Mouse (Mus musculus): Measurements from ENCODE around the gene Igsf3. TPM values are rescaled to one million over a fixed set of nuclear protein-coding genes. Genes with fewer than 3 reads are reported as not detected.

The Igsf3 gene
- polyA plus RNA-seq, 3 experiments from 2014 or later = 0.53 to 1.6 (median 1.3) TPM

DNA sequence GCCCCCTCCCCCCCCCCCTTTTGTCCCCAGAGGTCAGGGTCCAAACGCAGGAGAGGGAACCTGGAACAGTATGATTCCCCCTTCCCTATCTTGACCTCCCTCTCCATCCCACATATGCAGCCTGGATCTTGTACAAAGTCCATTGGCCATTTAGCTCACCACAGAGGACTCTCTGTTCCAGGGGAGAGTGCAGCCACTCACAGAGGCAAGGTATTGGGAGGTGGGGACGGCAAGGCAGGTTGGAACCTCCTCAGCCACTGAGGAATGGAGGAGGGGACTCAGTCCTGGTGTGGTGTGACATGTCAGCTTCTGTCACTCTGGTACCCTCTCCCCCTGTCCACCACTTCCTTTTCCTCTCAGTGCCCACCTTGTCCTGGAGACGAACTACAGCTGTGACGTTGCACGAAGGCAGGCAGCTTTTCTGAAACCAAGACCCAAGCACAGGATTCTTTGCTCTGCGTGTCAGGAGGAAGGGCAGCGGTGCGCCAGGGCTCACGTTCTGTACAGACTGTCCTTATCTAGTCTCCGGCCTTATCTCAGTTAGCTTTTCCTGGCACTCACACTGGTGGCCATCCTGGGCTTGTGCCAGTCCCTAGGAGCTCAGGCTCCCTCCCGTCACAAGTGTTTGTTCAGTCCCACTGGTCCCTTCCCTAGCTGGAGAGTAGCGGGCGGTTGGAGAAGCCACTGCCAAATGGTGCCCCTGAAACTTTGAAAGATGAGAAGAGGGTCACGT lies 130.3 kb downstream of the Igsf3 start:
- no peak for ATAC-seq

DNA sequence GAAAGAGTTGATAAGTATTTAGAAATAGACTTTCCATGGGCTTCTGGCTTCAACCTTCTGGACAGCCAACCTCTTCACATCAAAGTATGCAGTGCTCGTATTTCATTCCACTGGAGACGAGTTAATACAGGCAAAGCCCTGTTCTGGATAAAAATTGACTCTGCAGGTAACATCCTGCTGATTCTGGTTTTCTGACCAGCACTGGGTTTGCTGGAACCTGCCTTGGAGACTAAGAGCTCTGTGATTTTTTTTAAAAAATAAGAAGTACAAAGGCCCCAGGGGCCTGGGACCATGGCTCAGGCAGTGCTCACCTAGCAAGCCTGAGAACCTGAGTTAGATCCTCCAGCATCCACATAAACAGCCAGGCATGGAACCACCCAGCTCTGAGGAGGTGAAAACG lies 130.9 kb downstream of the Igsf3 start:
- no peak for ATAC-seq

DNA sequence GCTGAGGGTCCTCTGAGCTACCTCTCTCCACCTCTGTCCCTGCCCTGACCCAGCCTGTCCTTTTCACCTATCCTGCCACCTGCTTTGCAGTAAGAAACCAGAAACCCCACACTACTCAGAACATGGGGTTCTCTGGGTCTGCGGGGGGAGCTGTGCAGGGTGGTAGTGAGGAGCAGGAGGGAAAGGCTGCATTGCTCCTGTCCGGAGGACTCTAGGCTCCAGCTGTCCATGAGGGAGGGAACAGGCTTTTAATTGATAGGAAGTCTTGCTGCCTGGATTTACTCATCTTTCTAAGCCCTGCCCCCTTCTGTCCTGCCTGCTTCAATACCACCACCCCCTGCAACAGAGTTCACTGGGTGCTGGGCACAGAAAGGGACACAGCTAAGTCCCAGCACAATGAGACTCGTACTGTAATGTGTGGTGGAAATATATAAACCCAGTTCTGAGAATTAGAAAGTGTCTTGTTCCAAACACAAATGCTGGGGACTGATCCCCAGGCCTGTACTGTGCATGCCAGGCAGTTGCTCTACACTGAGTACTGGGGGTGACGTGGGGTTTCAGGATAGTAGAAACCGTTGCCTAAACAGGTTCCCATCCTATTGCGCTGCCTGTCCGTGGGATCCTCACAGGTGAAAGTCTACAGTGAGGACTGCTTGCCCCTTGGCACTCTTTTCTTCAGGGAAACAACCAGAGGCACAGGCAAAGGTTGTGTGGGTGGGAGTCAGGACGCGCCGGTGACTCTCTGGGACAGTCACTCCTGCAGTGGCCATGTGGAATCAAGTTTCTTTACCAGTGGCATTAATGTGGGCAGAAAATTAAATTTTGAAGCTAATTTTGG lies 133.0 kb downstream of the Igsf3 start:
- no peak for ATAC-seq

DNA sequence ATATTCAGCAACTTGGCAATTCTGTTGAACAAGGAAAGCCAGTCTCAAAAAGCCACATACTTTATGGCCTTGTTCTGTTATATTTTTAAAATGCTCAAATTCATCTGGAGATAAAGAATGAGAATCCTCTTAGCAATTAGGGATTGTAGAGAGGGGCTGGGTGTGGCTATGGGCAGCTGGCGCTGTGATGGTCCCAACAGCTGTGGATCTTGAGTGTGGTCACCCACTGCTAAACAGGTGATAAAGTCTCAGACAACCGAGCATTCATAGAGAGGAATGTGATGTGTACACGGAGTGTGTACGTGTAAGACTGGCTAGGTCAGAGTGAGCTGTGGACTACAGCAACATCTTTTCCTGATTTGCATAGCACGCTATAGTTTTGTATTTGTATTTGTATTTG lies 133.7 kb downstream of the Igsf3 start:
- no peak for ATAC-seq

Other genes with a start within 250 kb of the Igsf3 start
- 1,000 to 10,000 TPM; 1,311 to 1,764 (median 1,493) TPM for gene Cd2, start 89.1 kb upstream of the Igsf3 start, polyA plus RNA-seq (2017; shearing (Covaris generic))
- 10 to 100 TPM in 2 of 3 experiments, 1 to 10 TPM in 1; 9.7 to 26.3 (median 14.9) TPM for gene Atp1a1, start 227.6 kb downstream of the Igsf3 start, polyA plus RNA-seq (2017; shearing (Covaris generic))